Mouse (Mus musculus) C2C12 (cell line): Measurements from ENCODE around the gene Gm17581.

ENCODE experiments used
- CEBPB ChIP-seq: IDR thresholded peaks from one replicate; pipeline ENCODE4 v1.6.1; 2011; ENCODE audit warnings: low read depth, mild to moderate bottlenecking, control low read depth, moderate library complexity
- CTCF ChIP-seq: IDR thresholded peaks from one replicate; pipeline ENCODE4 v1.5.1; 2011; ENCODE audit not compliant: control insufficient read depth, insufficient read depth, insufficient read length
- MAX ChIP-seq: IDR thresholded peaks from one replicate; pipeline ENCODE4 v1.6.1; 2011; ENCODE audit warnings: mild to moderate bottlenecking, control low read depth
- USF1 ChIP-seq: IDR thresholded peaks from one replicate; pipeline ENCODE4 v1.6.1; 2011; ENCODE audit warnings: low read depth, mild to moderate bottlenecking, control low read depth, moderate library complexity

GRCm38 (mm10) chr2:155736936-155737335 lies 1.3 kb upstream of the Gm17581 start:
- no peak for TF ChIP-seq CEBPB
- no peak for TF ChIP-seq CTCF
- no peak for TF ChIP-seq USF1
- TF ChIP-seq MAX = no peak
